In genomic region chr12:112557219-112557618, GRCm38 (mm10) we compare ENCODE assay signal across 27 mouse cellular contexts. TPM values are rescaled to one million over a fixed set of nuclear protein-coding genes. Genes with fewer than 3 reads are reported as not detected.
"Had no signal": no experiment of that assay in that cellular context is flagged by ENCODE, and none has a peak within 500 bp of the region (broad histone marks: within the 10 kb centered on the region; RNA-seq: fewer than 3 reads in every experiment).

No protein-coding gene starts in this region.

- H3K27me3 ChIP-seq: heart, embryonic 12.5 days; intestine, embryonic 15.5 days; limb, embryonic 15.5 days had no signal

- H3K4me1 ChIP-seq: intestine, embryonic 15.5 days; liver, embryonic 12.5 days had no signal

- H3K36me3 ChIP-seq: heart, embryonic 12.5 days; hindbrain, embryonic 10.5 days; hindbrain, embryonic 12.5 days; intestine, embryonic 15.5 days; limb, embryonic 13.5 days; limb, embryonic 15.5 days; liver, embryonic 12.5 days had no signal

- DNase-seq: gastrocnemius, postnatal 14 days; heart, postnatal 10 days; heart, postnatal 4 days; kidney, adult 18-20 months; kidney, adult 8-10 months; kidney, postnatal 10 days; kidney, postnatal 25 days; kidney, postnatal 4 days; layer of hippocampus, postnatal 36 days; left cerebral cortex, postnatal 4 days had no signal

- H3K9me3 ChIP-seq: heart, embryonic 12.5 days; hindbrain, embryonic 10.5 days; hindbrain, embryonic 12.5 days; intestine, embryonic 15.5 days; limb, embryonic 13.5 days; limb, embryonic 15.5 days; liver, embryonic 12.5 days had no signal

- H3K27ac ChIP-seq: heart, adult 2 months; hindbrain, embryonic 10.5 days; hindbrain, embryonic 12.5 days; hindbrain, embryonic 14.5 days; intestine, embryonic 15.5 days; layer of hippocampus, adult 2 months; limb, embryonic 13.5 days; limb, embryonic 15.5 days; liver, embryonic 12.5 days; liver, embryonic 14.5 days had no signal

- H3K9ac ChIP-seq: heart, embryonic 12.5 days; hindbrain, embryonic 12.5 days; hindbrain, embryonic 14.5 days; intestine, embryonic 15.5 days; limb, embryonic 13.5 days; limb, embryonic 15.5 days; liver, embryonic 12.5 days; liver, embryonic 14.5 days had no signal

- H3K4me3 ChIP-seq: heart, adult 2 months; heart, embryonic 12.5 days; hindbrain, embryonic 10.5 days; hindbrain, embryonic 12.5 days; intestine, embryonic 15.5 days; layer of hippocampus, adult 2 months; limb, embryonic 13.5 days; limb, embryonic 15.5 days; liver, embryonic 12.5 days had no signal

- H3K4me2 ChIP-seq: heart, embryonic 12.5 days; hindbrain, embryonic 12.5 days; hindbrain, embryonic 14.5 days; intestine, embryonic 15.5 days; limb, embryonic 13.5 days; limb, embryonic 15.5 days; liver, embryonic 12.5 days had no signal

RNA-seq across cellular contexts. Expression of gene Tmem179, which starts 40.7 kb away (rescaled TPM):
- total RNA-seq: gastrocnemius, adult 18-20 months; gastrocnemius, adult 8-10 months; gastrocnemius, postnatal 14 days; granulocyte monocyte progenitor cell, adult 5-6 weeks; heart, adult 2 months; heart, postnatal 10 days; heart, postnatal 25 days; liver, adult 2 months had no signal
- polyA plus RNA-seq: inflammation-experienced regulatory T-cells, adult 6 months; liver, adult 2 months had no signal
